Mouse (Mus musculus) midbrain, postnatal 0 days (tissue): ENCODE results near the gene Pkp4. TPM values are rescaled to one million over a fixed set of nuclear protein-coding genes. Genes with fewer than 3 reads are reported as not detected.

Source experiments
- ATAC-seq: fragments of 200-750 bp; cut with Nextera tagmentation; 2 replicates; pipeline ENCODE4 v1.8.0; 2017; ENCODE audit warnings: moderate number of reproducible peaks, mild to moderate bottlenecking, moderate TSS enrichment, moderate library complexity; ENCODE audit not compliant: low FRiP score
- DNase-seq: peaks from one replicate; pipeline ENCODE4 v3.0.0-alpha.2; 2015; ENCODE audit warnings: low spot score
- H3K27ac ChIP-seq: fragments of 300-500 bp; sonication (generic); 2 replicates; pipeline ENCODE4 v1.5.1; 2014; ENCODE audit warnings: low read depth, mild to moderate bottlenecking, low read length, mixed read lengths
- H3K27me3 ChIP-seq: fragments of 300-500 bp; sonication (generic); 2 replicates; pipeline ENCODE4 v1.6.1; 2014; ENCODE audit warnings: low read length, control low read depth, mixed read lengths; ENCODE audit not compliant: insufficient read depth
- H3K36me3 ChIP-seq: fragments of 300-500 bp; sonication (generic); 2 replicates; pipeline ENCODE4 v1.6.1; 2014; ENCODE audit warnings: low read length, control low read depth, mixed read lengths; ENCODE audit not compliant: insufficient read depth
- H3K4me1 ChIP-seq: fragments of 300-500 bp; sonication (generic); 2 replicates; pipeline ENCODE4 v1.6.1; 2014; ENCODE audit warnings: mild to moderate bottlenecking, control low read depth, antibody characterized with exemption, low read length, mixed read lengths; ENCODE audit not compliant: insufficient read depth
- H3K4me2 ChIP-seq: fragments of 300-500 bp; sonication (generic); 2 replicates; pipeline ENCODE4 v1.6.1; 2014; ENCODE audit warnings: low read depth, mild to moderate bottlenecking, low read length, mixed read lengths; ENCODE audit not compliant: poor library complexity, severe bottlenecking
- H3K4me3 ChIP-seq: fragments of 300-500 bp; sonication (generic); 2 replicates; pipeline ENCODE4 v1.5.1; 2014; ENCODE audit warnings: low read depth, mild to moderate bottlenecking, low read length, moderate library complexity
- H3K9ac ChIP-seq: fragments of 300-500 bp; sonication (generic); replicated peaks from 2 replicates; pipeline ENCODE4 v1.6.1; 2014; ENCODE audit warnings: mild to moderate bottlenecking, low read length, moderate library complexity, mixed read lengths; ENCODE audit not compliant: poor library complexity, severe bottlenecking
- H3K9me3 ChIP-seq: fragments of 300-500 bp; sonication (generic); 2 replicates; pipeline ENCODE4 v1.6.1; 2016; ENCODE audit warnings: low read length, control low read depth
- CTCF ChIP-seq: IDR thresholded peaks from 2 replicates; pipeline ENCODE4 v1.5.1; 2016; ENCODE audit warnings: antibody characterized with exemption, mild to moderate bottlenecking
- WGBS: fragments of 180-500 bp; shearing (Covaris S2); extraction: QIAGEN DNeasy Blood & Tissue Kit; methylation state at CpG from one replicate; pipeline ENCODE4 v1.1.7; 2014; 5-methylcytosine and 5-hydroxymethylcytosine counted together
- polyA plus RNA-seq: library from polyadenylated mRNA; unstranded; fragments of >200 nt; fragmentation: Nextera tagmentation; extraction: Ambion mirVana; gene quantifications from 2 replicates; pipeline ENCODE4 v1.2.1, GENCODE M21; 2015
- total RNA-seq: library from RNA; depleted of rRNA; stranded (reverse); fragments of >200 nt; gene quantifications from 2 replicates; pipeline ENCODE4 v1.2.3, GENCODE M21; 2014

Pkp4 gene
- total and polyA plus RNA-seq, 2 experiments from 2014 or later: 21.6 to 105 TPM

GRCm38 (mm10) chr2:59302430-59302829, 141.8 kb downstream of the Pkp4 start:
- Histone ChIP-seq H3K27ac (no peak overlapping the region), H3K27me3 (no peaks in the 10 kb centered on the region), H3K9me3 (no peaks in the 10 kb centered on the region), H3K36me3 (peaks cover 13% of the 10 kb centered on the region; the same call in 1 of the 2 replicates), H3K4me3 (no peak overlapping the region), H3K9ac (no peak overlapping the region), H3K4me2 (no peak overlapping the region), H3K4me1 (peaks cover 18% of the 10 kb centered on the region)
- ATAC-seq (no peak), DNase-seq (no peak)
- WGBS: 45% methylated on average over 6 of the region's 6 CpGs
- no peak for TF ChIP-seq CTCF

DNA sequence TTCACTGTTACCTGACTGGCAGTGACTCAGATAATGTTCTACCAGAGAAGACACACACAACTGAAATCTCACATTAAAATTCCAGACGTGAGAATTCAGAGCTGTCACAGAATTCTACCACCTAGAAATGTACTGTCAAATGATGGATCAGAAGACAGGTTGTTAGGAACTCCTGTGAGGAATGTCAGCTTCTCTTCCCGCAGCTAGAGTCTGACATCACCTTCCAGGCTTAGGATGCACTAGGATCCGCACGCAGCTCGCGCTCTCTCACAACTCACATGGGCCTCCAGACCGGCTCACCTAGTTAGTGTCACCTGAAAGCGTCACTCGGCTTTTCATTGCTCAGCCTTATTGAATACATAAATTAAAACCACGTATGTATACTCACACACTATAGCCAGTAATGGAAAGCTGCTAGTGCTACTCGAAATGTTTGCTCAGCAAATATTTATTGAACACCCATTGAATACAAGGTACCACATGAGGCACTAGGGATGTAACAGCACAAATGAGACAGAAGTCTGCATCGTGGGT, 142.9 kb downstream of the Pkp4 start:
- WGBS: 85% methylated on average over 12 of the region's 12 CpGs
- Histone ChIP-seq H3K4me1 (peaks cover 18% of the 10 kb centered on the region), H3K9me3 (no peaks in the 10 kb centered on the region), H3K27me3 (no peaks in the 10 kb centered on the region), H3K36me3 (peaks cover 24% of the 10 kb centered on the region), H3K4me3 (no peak overlapping the region), H3K9ac (no peak overlapping the region), H3K27ac (no peak overlapping the region), H3K4me2 (no peak overlapping the region)
- no peak for DNase-seq
- ATAC-seq: no peak
- no peak for TF ChIP-seq CTCF

- H3K9ac ChIP-seq: no peak overlapping the region
- WGBS: 92% methylated on average over 8 of the region's 8 CpGs
Measured at GRCm38 (mm10) chr2:59307302-59307701, 146.7 kb downstream of the Pkp4 start.

DNA sequence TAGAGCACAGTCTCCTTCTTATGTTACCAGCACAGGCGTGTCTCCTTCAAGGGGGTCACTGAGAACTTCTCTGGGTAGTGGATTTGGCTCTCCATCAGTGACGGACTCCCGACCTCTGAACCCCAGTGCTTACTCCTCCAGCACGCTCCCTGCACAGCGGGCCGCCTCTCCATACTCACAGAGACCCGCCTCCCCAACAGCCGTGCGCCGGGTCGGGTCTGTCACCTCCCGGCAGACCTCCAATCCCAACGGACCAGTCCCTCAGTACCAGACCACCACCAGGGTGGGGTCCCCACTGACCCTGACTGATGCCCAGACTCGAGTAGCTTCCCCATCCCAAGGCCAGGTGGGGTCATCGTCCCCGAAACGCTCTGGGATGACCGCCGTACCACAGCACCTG, 147.4 kb downstream of the Pkp4 start:
- DNase-seq: no peak
- peaks cover 30% of the 10 kb centered on the region for H3K36me3 ChIP-seq
- H3K27ac ChIP-seq: no peak overlapping the region
- H3K9ac ChIP-seq: no peak overlapping the region
- H3K4me1 ChIP-seq: peaks cover 7% of the 10 kb centered on the region
- no peak for TF ChIP-seq CTCF
- H3K4me2 ChIP-seq: no peak overlapping the region
- 95% methylated on average over 19 of the region's 19 CpGs for WGBS
- no peaks in the 10 kb centered on the region for H3K27me3 ChIP-seq
- no peaks in the 10 kb centered on the region for H3K9me3 ChIP-seq
- ATAC-seq: no peak
- no peak overlapping the region for H3K4me3 ChIP-seq

More at GRCm38 (mm10) chr2:59307302-59307701, 146.7 kb downstream of the Pkp4 start:
- TF ChIP-seq CTCF: no peak
- peaks cover 30% of the 10 kb centered on the region for H3K36me3 ChIP-seq
- H3K4me1 ChIP-seq: peaks cover 13% of the 10 kb centered on the region
- no peak for DNase-seq
- no peaks in the 10 kb centered on the region for H3K9me3 ChIP-seq
- no peaks in the 10 kb centered on the region for H3K27me3 ChIP-seq
- no peak overlapping the region for H3K27ac ChIP-seq
- no peak overlapping the region for H3K4me2 ChIP-seq
- no peak overlapping the region for H3K4me3 ChIP-seq
- no peak for ATAC-seq

GRCm38 (mm10) chr2:59313293-59313692, 152.6 kb downstream of the Pkp4 start:
- Histone ChIP-seq H3K27ac (no peak overlapping the region), H3K36me3 (peaks cover 9% of the 10 kb centered on the region), H3K9me3 (no peaks in the 10 kb centered on the region), H3K4me2 (no peak overlapping the region), H3K4me1 (no peaks in the 10 kb centered on the region), H3K4me3 (no peak overlapping the region), H3K27me3 (no peaks in the 10 kb centered on the region), H3K9ac (no peak overlapping the region)
- WGBS: 76% methylated on average over 6 of the region's 6 CpGs
- DNase-seq: no peak
- no peak for ATAC-seq
- no peak for TF ChIP-seq CTCF

DNA sequence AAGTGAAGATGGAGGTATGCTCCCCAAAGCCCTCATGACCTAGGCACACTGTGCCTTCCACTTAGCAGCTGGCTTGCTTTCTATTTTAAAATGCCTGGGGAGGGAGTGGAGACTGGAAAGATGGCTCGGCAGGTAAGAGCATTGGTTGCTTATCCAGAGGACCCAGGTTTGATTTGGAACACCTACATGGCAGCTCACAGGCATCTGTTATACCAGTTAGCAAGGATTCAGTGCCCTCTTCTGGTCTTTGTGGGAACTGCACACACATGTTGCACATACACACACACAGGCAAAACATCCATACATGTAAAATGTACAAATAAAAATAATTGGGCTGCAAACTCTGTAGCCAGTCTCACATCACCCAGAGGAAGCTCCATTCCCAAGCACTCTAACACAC, 158.0 kb downstream of the Pkp4 start:
- WGBS: 100% methylated on average over 1 of the region's 1 CpGs
- no peak overlapping the region for H3K4me2 ChIP-seq
- no peak overlapping the region for H3K27ac ChIP-seq
- no peaks in the 10 kb centered on the region for H3K4me1 ChIP-seq
- H3K9me3 ChIP-seq: no peaks in the 10 kb centered on the region; the same call in 1 of the 2 replicates
- DNase-seq: no peak
- H3K36me3 ChIP-seq: peaks cover 19% of the 10 kb centered on the region
- TF ChIP-seq CTCF: peak; percentile 50
- H3K27me3 ChIP-seq: no peaks in the 10 kb centered on the region
- H3K9ac ChIP-seq: no peak overlapping the region
- no peak for ATAC-seq
- H3K4me3 ChIP-seq: no peak overlapping the region
